Mouse (Mus musculus) activated CD4-positive, CD25-positive, alpha-beta regulatory T cell, adult 4 months (primary cell): ENCODE results near the gene Pbp2. TPM values are rescaled to one million over a fixed set of nuclear protein-coding genes. Genes with fewer than 3 reads are reported as not detected.

Source experiments
- ATAC-seq: one replicate; pipeline ENCODE4 v1.8.0; 2017
- polyA plus RNA-seq, 2 experiments: library from polyadenylated mRNA; unstranded; fragments of 100-300 nt; shearing (Covaris generic); gene quantifications; one replicate each; pipeline ENCODE4 v1.2.1; 2017

Pbp2 gene
- polyA plus RNA-seq, 2 experiments from 2014 or later = not detected

- no peak for ATAC-seq
Observed at GRCm38 (mm10) chr6:135300469-135300868, 9.7 kb downstream of the Pbp2 start.

- ATAC-seq = no peak
Observed at GRCm38 (mm10) chr6:135299024-135299550, 11.1 kb downstream of the Pbp2 start.

- ATAC-seq = no peak
Observed at GRCm38 (mm10) chr6:135297570-135297969, 12.6 kb downstream of the Pbp2 start.

GRCm38 (mm10) chr6:135296267-135296666 is 13.9 kb downstream of the Pbp2 start:
- ATAC-seq = no peak

- no peak for ATAC-seq
Observed at GRCm38 (mm10) chr6:135295082-135295861, 14.9 kb downstream of the Pbp2 start.

- no peak for ATAC-seq
Observed at GRCm38 (mm10) chr6:135294150-135294549, 16.1 kb downstream of the Pbp2 start.

GRCm38 (mm10) chr6:135292391-135292790 is 17.8 kb downstream of the Pbp2 start:
- no peak for ATAC-seq

GRCm38 (mm10) chr6:135279856-135280255 is 30.3 kb downstream of the Pbp2 start:
- ATAC-seq = no peak

GRCm38 (mm10) chr6:135279286-135279685 is 30.9 kb downstream of the Pbp2 start:
- ATAC-seq = no peak

GRCm38 (mm10) chr6:135278302-135278701 is 31.9 kb downstream of the Pbp2 start:
- no peak for ATAC-seq

- ATAC-seq = no peak
Observed at GRCm38 (mm10) chr6:135276474-135277295, 33.5 kb downstream of the Pbp2 start.

- ATAC-seq = no peak
Observed at GRCm38 (mm10) chr6:135275231-135275630, 35.0 kb downstream of the Pbp2 start.

GRCm38 (mm10) chr6:135273066-135273465 is 37.1 kb downstream of the Pbp2 start:
- ATAC-seq = no peak

- ATAC-seq = no peak
Observed at GRCm38 (mm10) chr6:135271761-135272160, 38.4 kb downstream of the Pbp2 start.

GRCm38 (mm10) chr6:135269626-135270025 is 40.6 kb downstream of the Pbp2 start:
- no peak for ATAC-seq

- no peak for ATAC-seq
Observed at GRCm38 (mm10) chr6:135268392-135268791, 41.8 kb downstream of the Pbp2 start.

- no peak for ATAC-seq
Observed at GRCm38 (mm10) chr6:135267221-135267620, 43.0 kb downstream of the Pbp2 start.

- no peak for ATAC-seq
Observed at GRCm38 (mm10) chr6:135266056-135266455, 44.1 kb downstream of the Pbp2 start.

- ATAC-seq = no peak
Observed at GRCm38 (mm10) chr6:135264136-135264535, 46.1 kb downstream of the Pbp2 start.

- ATAC-seq = no peak
Observed at GRCm38 (mm10) chr6:135262565-135262964, 47.6 kb downstream of the Pbp2 start.

- ATAC-seq = no peak
Observed at GRCm38 (mm10) chr6:135261124-135261523, 49.1 kb downstream of the Pbp2 start.

- ATAC-seq = no peak
Observed at GRCm38 (mm10) chr6:135260435-135260834, 49.8 kb downstream of the Pbp2 start.
